Mouse (Mus musculus) heart, postnatal 0 days (tissue): ENCODE data around the gene Apobr.

Experiments
- CTCF ChIP-seq: IDR thresholded peaks from 2 replicates; pipeline ENCODE4 v1.5.1; 2016; ENCODE audit warnings: antibody characterized with exemption, control low read depth, low read depth
- EP300 ChIP-seq: IDR thresholded peaks from 2 replicates; pipeline ENCODE4 v1.6.1; 2016; ENCODE audit warnings: antibody characterized with exemption, low read depth

DNA sequence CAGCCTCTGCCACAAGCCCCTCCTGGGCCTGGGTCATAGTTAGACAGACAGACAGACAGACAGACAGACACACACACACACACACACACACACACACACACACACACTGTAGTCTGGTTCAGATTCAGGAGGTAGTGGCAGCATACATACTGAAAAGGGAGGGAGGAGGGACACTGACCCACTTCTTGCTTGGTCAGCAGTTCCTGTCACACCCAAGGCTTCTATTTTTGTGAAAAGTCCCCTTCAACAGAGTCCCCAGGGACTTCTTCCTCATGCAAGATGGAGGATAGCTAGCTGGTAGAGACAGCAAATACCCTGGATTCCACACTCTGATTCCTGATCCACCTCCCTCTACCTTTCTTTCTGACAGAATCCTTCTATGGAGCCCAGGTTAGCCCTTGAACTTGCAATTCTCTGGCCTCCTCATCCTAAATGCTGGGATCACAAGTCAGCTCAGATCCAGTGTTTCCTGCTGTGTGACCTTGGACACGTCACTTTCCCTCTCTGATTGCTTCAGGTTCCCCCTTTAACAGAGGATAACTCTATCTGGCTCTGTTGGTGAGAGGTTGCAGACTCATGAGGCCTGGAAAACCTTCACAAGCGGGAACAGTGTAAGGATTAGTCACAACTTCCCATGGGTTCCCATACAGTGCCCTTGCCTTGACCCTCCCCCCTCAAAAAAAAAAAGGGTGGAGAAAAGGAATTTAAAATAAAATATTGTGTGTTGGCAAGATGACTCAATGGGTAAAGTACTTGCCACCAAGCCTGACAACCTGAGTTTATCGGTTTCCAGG, 41.3 kb downstream of the Apobr start:
- TF ChIP-seq CTCF (no peak), EP300 (no peak)
